Mouse (Mus musculus) CD4-positive, CD25-positive, alpha-beta regulatory T cell, adult 4 months (primary cell): Measurements from ENCODE around the gene Hdgf. TPM values are rescaled to one million over a fixed set of nuclear protein-coding genes. Genes with fewer than 3 reads are reported as not detected.

ENCODE experiments used
- ATAC-seq: one replicate; pipeline ENCODE4 v1.8.0; 2017
- polyA plus RNA-seq, 2 experiments: library from polyadenylated mRNA; unstranded; fragments of 100-300 nt; shearing (Covaris generic); gene quantifications; one replicate each; pipeline ENCODE4 v1.2.1; 2017

The Hdgf gene
- polyA plus RNA-seq, 2 experiments from 2014 or later = 36.0 to 43.7 TPM

DNA sequence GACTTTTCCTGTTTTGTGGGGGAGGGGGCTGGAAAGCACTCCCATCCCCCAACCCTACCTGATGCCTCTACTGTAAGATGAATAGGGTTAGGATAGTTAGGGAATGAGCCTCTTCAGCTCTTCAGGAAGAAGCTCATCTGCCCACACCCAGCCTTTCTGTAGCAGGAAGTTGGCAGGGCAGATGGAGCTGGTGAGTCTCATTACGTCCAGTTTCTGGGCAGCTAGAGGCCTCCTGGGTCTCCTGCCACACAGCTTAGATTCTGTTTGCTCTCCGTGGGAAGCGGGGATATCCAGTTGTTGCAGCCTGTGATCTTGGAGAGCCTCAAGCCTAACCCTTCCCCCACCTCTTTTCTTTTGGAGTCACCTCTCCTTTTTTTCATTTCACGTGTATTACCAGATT lies 3.8 kb downstream of the Hdgf start:
- no peak for ATAC-seq

DNA sequence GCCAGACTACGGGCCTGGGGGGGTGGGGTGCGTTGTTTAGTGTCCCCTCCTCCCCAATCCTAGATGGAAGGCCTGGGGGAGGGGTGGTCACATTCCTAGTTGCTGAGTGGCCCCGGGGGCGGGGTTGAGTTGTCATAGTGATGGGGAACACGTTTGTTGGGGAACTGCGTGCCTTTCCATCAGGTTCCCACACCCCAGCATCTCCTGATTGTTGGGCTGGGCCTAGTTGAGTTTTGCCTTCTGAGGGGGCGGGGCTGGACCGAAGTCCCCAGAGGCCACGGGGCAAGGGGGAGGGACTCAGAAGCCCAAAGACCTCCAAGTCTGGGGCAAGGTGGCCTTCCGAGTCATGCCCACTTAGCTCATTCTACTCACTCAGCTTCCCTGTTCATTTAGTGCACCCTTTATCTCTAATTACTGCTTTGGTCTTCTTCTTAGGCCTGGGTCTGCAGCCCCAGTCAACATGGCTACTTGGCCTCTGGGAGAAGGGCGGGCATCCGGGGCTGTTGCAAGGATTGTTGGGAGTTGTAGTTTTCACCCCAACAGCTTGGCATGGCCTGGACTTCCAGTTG lies 4.5 kb downstream of the Hdgf start:
- ATAC-seq = no peak

DNA sequence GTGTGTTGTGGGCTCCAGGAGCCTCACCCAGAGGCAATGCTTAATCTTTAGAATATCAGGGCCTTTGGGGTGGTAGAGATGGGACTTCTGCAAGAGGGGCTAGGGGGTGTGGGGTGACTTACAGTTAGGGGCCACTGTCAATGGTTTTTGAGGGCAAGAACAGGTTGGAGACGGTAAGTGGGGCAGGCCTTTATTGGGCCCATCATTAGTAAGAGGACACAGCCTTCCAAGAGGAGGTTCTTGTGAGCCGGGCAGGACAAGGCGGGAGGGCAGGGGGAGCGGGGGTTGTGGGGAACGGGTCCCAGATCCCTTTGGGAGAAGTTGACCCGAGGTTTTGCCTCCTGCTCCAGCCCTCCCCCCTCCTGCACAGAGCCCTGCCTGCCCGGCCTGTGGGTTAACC lies 7.4 kb downstream of the Hdgf start:
- no peak for ATAC-seq

DNA sequence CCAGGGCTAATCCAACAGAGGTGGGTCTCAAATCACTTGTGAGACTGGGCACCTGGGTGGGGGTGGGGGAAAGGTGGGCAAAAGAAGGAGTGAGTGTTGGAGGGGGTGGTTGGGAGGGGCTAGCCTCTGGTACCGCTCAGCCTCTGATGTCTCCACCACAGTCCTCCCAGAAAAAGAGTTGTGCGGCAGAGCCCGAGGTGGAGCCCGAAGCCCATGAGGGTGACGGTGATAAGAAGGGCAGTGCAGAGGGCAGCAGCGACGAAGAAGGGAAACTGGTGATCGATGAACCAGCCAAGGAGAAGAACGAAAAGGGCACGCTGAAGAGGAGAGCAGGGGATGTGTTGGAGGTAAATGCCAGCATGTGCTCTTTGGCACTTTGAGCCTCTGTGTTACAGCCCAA lies 7.8 kb downstream of the Hdgf start:
- no peak for ATAC-seq

DNA sequence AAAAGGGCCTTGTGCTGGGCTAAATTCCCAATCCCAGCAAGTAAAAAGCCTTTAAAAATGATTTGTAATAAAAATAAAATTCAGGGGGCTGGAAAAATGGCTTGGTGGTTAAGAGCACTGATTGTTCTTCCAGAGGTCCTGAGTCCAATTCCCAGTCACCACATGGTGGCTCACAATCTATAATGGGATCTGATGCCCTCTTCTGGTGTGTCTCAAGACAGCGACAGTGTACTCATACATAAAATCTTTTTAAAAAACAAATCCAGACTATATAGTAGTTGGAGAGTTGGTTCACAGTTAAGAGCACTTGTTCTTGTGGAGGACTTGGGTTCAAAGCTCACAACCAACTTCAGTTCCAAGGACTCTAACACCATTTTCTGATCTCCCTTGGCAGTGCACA lies 10.9 kb downstream of the Hdgf start:
- no peak for ATAC-seq

DNA sequence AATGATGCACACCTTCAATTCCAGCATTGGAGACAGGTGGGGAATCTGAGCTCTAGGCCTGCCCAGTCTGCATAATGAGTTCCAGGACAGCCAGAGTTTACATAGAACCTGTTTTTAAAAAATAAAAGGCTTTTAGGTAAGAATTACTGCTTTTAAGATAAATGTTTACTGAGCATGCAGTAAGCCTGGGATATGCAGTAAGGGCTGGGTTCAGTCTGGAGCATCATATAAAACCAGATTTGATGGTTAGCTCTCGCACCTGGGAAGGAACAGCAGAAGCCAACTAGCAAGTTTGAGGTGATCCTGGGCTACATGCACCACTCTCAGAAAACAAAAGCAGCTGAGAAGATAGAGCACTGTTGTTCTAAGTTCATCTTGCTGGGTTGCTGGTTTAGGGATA lies 12.4 kb downstream of the Hdgf start:
- ATAC-seq = no peak

DNA sequence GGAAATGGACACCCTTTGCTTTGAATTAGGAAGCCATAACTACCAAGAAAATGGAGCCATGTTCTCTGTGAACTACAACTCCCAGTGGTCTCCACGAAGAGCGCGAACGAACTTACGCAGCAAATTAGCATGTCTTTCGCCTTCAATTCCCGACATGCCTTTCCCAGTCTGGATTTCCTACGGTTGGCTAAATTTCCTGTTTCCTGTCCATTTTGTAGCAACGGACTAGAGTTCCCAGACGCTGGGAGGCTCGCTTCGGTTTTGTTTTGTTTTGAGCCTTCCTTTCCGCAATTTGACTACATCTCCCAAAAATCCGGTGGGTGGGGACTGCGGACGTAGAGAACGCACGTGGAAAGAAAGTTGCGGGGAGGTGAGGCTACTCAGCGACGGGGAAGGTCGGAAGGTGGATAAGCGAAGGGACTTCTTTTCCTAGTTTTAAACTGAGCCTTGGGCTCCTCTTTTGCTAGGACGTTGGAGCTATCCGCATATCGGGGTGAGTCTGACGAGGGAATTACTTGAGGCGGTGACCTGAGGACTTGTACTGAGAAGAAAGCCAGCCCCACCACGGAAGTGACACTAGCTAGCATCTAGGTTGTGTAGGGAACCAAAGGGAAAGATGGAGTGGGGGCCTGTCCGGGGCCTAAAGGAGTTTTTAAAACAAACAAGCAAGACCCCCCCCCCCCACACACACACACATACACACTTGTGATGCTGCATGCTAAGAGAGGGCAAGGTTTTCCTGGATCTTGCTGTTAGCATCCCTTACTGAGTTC lies 13.4 kb downstream of the Hdgf start, which contains the start of gene Mrpl24:
TSS of gene Mrpl24 (plus strand) at position 171 of the 773 bp plus-strand sequence.
- ATAC-seq = peak; percentile 92

DNA sequence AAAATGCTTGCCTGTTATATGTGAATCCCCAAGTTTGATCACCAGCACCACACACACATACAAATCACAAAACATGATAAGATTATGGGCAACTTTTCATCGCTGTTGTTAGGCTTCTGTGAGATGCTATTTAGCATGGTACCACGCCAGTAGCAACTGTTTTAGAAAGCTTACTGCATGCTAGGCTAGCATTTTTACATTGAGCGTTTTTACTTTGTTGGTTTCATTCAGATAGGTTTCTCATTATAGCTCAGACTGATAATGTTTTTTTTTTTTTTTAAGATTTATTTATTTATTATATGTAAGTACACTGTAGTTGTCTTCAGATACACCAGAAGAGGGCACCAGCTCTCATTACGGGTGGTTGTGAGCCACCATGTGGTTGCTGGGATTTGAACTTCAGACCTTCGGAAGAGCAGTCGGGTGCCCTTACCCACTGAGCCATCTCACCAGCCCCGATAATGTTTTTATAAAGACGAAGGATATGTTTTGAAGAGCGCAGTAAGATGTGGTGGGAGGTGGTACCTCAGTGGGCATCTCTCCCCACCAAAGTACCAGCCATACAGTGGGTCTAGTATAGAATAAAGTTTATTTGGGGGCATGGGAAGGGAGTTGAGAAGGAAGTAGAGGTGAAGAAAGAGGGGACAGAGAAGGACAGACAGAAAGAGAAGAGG lies 14.3 kb downstream of the Hdgf start:
- ATAC-seq = no peak

DNA sequence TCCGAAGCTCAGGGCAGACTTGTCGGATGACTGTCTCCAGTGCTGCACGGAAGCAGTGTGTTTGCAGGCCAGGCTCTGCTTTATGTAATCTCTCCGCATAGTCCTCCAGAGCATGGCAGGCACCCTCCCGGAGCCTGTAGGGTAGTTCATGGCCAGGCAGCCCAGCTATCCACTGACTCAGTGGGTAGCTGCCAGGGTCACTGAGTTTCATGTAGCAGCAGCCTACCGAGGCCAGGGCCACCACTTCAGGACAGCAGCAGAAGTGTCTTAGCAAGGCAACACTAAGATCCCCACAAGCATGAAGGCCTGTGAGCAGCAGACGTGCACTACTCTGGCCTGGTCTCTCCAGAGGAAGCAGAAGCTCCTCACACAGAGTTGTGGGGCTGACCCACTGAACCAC lies 18.9 kb downstream of the Hdgf start:
- no peak for ATAC-seq

DNA sequence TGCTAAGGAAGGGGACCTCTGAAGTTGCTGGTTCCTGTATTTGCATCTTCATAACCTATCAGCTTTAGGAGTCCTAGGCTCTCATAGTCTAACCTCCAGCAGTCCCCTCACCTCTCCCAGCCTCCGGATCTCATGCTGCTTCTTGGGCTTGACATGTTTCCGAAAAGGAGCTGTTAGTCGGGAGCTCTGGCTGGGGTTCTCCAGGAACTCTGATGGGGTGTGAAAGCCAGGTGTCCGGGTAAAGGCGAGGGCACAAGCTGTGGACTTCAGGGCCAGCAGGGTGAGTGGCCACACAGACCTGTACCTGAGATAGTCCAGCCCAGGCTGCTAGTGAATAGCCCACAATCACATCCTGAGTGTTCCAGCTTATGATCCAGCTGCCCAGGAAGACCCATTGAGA lies 21.3 kb downstream of the Hdgf start:
- no peak for ATAC-seq

DNA sequence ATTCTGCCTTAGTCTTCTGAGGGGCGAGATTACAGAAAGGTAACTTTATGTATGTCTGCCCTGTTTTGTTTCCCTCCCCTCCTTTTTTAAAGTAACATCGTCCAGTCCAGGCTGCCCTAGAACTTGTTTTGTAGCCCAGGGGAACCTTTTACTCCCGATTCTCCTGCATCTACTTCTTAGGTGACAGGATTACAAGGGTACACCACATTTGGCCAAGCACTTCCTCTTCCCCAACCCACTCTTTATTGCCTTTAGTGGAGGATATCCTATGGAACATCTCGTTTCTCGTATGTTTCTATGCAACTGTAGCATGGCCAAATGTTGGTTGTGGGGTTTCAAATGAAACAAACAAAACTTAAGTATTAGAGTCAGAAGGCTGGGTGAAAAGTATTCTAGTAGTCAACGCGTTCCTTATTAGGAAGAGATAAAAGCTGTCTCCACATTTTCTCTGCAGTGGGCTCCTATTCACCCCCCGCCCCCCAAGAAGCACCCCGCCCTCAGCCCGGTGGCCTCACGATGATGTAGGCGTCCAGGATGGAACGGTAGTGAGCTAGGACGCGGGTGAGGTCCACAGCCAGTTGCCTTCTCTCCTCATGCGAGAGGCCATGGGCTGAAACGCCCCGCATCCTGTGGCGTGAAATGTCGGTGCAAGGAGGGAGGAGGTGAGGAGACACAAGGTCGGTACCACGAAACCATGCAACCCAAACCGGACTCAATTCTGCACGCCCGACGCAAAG lies 23.4 kb downstream of the Hdgf start:
- ATAC-seq = no peak

DNA sequence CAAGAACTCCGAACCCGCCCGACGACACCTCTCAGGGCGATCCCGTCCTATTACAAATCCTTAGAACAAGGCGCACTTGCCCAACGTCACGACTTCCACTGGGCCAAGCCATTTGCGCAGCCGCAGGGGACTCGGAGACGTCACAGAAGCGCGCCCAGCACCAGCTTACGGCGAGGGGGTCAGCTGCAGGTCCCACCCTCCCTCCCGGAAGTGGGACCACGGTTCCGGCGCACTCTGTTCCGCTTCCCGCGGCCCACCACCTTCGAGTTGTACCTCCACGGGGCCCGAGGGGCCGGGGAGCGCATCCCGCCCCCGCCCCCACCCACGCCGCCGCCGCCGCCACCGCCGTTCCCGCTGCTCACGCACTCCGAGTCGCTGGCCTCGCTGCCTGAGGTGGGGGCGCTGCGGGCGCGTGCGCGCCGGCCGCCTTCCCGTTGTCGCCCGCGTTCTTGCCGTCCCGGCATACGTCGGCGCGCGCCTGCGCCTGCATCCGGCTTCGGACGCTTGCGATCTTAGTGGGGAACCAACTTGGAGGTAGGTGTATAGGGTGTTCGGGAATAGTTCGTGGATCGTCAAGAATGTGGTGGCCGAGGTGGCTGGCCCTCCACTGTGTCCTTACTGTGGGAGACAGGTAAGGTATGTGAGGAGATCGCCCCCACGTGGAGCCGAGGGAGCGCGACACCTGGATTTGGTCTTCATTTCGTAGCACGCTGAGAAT lies 24.1 kb downstream of the Hdgf start, which contains the start of the genes Isg20l2 and Rrnad1:
TSS of gene Isg20l2 (plus strand) at position 237 of the 718 bp plus-strand sequence.
TSS of gene Rrnad1 (minus strand) at position 640 of the 718 bp plus-strand sequence.
- ATAC-seq = peak; percentile 93

DNA sequence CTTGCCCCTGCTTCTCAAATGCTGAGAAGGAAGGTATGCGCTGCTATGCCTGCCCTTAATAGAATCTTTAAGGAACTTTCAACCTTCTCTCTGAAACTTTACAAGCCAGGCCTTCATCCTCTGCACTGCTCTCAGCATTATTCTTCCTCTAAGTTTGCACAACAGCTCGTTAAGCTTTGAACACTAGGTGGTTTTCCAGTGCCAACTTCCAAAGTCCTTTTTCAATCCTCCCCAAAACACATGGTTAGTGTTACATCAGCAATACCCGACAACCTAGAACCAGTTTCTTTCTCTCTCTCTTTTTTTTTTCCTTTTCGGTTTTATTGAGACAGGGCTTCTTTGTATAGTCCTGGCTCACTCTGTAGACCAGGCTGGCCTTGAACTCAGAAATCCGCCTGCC lies 27.9 kb downstream of the Hdgf start:
- no peak for ATAC-seq

DNA sequence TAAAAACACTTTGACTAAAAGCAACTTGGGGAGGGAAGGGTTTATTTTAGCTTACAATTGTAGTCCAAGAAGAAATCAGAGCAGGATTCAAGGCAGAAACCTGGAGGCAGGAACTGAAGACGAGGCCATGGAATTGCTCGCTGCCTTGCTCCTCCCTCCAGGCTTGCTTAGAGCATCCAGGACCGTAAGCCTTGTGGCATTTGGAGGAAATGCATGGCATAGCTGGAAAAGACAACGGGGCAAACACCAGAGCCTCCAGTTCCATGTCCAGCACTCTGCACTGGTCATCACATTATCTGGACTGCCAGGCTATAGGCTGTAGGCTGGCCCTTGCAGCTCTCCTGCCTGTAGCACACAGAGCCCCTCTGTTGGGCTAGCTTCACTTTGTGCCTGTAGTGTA lies 28.4 kb downstream of the Hdgf start:
- ATAC-seq = no peak

DNA sequence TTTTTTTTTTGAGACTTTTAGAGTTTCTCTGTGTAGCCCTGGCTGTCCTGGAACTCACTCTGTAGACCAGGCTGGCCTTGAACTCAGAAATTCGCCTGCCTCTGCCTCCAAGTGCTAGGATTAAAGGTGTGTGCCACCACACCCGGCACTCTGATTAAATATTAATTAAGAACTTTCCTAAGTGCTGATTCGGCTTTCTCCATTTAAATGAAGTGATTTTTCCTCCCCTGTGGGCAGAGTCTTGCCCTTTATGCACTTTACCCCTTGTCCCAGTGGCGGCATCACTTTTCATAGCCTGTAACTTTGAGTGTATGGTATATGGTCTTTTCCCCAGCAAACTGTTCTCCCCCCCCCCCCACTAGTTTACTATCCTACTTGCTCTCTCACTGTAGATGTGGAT lies 29.1 kb downstream of the Hdgf start:
- ATAC-seq = no peak

DNA sequence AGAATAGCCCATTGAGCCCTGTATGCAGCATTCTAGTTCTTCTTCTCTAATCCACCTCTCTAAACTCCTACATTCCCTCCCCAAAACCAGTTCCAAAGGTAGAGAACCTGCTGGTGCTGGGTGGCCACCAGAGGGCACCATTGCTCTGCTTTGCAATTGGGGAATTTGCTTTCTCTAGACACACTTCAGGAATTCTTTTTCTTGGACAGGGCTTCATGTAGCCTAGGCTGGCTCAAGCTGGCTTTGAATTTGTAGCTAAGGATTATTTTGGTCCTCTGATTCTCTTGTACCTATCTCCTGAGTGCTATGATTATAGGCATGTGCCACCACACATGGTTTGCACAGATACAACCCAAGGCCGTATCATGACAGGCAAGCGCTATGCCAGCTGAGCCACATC lies 29.7 kb downstream of the Hdgf start:
- no peak for ATAC-seq

DNA sequence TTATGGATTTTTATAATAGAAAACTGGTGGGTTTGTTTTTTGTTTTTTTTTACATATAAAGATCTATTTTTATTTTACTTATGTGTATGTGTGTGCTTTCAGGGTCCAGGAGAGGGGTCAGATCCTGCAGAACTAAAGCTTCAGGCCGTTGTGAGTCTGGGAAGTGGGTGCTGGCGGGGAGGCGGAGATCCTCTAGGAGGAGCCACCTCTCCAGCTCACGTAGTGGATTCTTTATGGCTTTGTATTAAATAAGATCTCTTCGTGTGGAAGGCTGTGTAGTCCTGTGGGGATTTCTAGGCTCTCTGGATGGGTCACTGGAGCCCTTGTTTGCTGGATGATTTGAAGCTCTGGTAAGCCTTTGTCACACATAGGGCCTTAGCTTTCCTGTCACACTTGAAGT lies 34.5 kb downstream of the Hdgf start:
- no peak for ATAC-seq

DNA sequence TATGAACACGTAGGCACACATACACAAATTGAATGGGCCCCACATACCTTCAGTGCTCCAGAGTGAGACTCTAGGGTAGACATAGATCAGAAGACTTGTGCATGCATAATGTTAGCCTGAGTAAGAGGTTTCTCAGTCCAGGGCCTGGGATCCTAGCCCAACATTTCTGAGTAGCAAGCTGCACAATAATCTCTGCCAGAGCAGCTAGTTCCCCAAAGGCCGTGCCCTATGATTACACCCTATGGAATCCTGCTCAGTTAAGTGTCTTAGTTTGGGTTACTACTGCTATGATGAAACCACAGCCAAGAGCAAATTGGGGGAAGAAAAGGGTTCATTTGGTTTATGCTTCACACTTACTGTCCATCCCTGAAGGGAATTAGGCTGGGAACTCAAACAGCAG lies 36.4 kb downstream of the Hdgf start:
- ATAC-seq = no peak

DNA sequence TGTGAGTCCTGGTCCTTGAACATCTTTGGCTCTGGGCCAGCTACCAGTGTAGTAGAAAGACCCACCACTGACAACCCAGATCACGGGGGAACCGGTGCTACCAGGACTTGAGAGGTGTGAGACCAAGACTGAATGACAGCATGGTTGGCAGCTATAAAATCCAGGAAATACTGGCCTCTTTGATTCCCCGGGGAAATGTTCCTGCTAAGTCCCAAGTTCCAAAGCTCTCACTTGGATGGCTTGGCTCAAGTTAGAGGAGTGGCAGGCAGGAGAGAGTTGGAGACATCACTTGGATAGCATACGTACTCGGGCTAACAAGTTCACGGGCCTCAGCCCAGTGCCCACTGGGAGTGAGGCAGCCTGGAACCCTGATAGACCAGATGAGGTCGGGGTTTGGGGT lies 37.5 kb downstream of the Hdgf start:
- ATAC-seq = no peak

DNA sequence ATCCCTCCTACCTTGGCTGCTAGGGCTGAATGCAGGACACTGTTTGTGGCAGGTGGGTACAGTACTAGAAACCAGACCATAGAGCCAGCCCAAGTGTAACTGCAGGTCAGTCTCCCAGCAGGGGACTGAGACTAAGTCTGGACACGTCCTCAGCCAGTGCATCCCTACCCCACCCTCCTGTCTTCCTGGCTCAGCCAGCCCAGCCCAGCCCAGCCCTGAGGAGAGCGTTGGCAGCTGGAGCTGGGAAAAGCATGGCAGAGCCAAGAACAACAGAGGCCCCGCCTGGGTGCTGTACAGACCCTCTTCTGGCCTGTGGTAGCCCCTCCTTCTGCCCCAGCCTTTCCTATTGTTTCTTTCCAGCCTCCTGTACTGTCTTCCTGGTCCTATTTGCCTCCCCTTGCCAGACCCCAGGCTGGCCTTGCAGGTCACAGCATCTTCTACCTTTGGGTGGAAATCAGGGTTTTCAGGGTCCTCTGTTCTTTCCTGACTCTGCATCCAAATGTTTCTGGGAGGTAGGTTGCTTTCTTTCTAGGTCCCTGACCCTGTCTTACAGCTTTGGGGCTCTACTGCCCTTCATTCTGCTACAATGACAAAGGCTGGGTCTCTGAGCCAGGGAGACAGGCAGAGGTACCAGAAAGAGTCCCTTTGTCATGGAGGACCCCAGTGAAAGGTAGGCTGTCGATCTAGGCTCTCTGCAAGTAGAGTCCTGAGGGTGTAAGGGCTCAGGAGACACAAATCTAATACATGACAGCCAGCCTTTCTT lies 38.9 kb downstream of the Hdgf start:
- ATAC-seq = no peak

DNA sequence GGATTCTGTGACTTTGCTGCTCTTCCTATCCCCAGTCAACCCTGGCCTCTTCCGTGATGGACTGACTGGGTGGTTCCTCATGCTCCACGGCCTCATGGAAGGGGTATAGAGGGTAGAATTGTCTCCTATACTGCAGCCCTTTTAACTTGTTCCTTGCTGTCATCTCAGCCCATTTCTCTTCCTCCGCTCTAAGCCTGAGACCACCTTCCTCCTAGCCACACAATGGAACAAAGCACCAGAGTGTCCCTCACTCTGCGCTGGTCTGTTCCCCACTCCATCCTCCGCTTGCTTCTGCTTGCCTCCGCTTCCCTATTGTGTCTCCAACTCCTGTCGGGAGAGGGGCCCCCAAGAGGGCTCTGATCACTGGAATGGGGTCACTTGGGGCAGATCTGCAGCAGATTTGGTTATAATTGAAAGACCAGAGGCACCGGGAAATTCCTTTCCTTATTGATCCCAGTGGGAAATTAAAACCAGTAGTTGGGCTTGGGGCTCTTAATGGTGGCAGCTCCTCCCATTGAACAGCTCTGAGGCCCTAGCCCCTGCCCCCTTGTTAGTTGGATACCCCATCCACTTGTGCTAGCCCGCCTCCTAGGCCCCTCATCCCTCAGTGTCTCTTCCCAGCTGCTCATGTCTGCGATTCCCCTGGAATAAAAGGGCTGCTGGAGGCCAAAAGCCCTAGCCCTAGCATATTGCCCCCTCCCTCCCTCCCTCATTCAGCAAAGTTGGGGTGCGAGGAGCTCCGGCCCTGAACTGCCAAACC lies 39.8 kb downstream of the Hdgf start:
- ATAC-seq = no peak
